Mouse (Mus musculus) cerebellum, postnatal 36 days (tissue): ENCODE results near the gene Park7.
A peak's percentile ranks its signal among the peaks of the same experiment; 100 is the strongest.

Source experiments
- DNase-seq, 2 experiments: peaks; one replicate each; pipeline ENCODE4 v3.0.0; 2021 to 2022; ENCODE audit warnings: mixed read lengths in 2 of 2

Park7 gene

DNA sequence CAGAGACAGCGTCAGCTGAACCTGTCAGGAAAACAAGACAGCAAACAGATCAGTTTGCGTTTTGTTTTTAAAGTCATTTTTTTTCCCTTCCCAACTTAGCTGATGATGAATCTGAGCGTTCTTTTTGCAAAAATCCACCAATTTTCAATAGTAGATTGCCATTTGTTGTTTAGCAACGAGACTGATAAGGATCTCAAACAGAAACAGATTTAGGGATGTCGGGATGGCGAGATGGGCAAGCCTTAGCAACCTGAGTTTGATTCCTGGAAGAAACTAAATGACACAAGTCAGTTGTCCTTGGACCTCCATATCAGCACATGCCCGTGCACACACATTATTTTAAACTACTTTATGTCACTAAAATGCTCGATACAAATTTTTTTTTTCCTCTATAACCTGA is 41.6 kb downstream of the Park7 start:
- no peak for DNase-seq

DNA sequence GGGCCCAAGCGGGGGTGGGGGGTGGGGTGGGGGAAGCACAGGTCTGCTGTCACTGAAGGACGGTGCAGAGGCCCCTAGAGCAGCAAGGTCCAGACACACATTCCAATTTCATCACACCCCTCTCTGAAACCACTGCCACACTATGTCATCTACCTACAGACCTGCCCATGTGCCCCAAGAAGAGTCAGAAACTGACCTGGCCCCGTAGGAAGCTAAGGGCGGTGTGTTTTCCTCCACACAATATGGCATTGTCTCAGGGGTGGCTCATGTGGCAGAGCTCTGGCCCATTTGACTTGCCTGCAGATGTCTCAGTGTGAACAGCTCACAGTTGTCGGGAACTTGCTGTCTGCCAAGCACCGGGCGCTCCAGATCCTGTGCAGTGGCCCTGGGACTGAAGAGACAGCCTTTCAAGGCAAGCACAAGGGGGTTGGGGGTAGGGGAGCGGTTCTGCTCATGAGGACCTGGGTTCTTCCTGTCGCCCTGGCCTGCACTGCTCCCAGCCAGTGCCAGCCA is 42.0 kb downstream of the Park7 start:
- peak in 1 of 2 experiments; percentile 20 for DNase-seq

DNA sequence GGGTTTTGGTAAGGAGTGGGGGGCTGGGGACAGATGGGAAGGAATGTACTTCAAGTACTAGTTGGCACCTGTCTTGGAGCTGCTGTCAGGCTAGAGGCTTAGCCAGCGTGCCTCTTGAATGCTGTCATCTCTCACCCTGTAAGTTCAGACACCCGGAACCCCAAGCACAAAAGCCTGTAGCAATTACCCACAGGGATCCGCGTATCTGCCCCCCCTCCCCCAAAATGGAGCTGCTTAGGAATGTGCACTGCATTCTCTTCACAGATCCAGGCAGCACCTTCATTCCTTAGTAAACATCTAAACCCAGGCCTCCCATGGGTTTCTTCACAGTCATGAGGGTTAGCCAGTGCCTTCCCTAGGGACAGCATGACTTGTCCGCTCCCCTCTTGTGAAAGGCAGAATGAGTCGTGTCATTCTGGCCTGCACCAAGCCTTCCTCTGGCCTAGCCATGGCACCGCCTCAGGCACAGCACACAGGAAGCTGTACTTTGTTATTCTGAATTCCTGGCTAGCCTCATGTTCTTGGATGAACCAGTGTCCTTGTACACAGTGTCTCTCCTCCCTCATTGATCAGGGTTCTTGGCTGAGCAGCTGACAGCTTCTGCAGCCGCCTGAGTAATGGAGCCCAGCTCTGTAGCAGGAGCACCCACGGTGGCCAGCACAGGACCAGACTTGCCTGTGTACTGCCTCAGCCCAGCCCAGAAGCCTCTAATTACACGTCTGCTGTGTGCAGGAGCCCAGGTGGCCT is 42.7 kb downstream of the Park7 start:
- peak in 1 of 2 experiments; percentile 8 for DNase-seq

DNA sequence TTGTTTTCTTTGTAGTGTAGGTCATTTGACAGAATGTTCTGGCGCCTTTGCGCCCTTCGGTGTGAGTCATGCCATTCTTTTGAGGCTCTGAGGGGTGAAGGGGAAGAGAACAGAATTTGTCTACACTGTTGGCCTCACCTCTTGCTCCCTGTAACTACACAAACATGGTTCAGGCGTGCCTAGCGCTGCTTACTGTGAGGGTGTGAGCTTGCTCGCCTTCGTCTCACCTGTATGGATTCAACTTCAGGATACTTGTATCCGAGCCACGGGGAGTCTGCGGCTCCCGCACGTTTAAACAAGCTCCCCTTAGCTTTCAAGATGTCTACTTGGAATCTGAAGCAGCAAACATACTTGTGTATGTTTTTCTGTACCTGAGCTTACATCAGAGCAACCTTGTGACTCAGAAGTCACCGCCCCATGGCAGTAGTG is 43.3 kb downstream of the Park7 start:
- DNase-seq, result no peak

DNA sequence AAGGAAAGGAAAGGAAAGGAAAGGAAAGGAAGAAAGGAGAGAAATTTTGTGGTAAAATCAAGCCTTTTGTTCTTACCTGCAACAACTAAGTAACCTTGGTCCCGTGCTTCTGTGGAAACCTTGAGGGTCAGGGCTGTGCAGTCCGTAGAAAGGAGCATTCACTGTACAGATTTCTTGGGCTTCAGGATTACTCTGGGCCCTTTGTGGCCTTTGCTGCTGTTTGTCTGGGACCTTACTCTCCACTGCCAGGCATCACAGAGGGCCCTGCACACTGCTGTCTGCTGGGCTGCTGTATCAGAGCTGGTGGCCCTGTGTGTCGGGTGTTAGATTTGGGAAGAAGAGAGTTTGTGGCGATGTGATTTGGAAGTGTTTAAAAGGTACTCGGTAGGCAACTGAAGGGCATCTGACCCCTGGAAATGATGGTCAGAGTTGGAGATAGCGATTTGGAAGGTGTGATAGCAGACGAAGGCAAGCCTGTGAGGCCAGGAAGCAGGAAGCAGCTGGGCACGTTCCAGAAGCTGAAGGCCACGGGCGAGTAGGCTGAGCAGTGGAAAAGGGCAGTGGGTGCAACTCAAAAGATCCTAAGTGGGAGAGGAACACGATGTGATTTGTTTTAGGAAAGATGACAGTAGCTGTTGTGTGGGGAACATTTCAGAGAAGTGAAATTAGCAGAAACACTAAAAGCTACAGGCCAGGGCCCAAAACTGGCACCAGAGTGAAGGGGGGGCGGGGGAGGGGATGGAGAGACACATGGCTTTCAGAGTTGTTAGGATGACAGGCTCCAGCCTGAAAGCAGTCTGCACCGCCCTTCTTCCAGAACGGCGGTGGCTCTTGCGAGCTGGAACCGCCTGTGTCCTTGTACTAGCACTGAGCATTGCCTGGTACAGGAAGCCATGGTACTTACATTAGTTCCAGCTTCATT is 44.7 kb downstream of the Park7 start:
- no peak for DNase-seq

DNA sequence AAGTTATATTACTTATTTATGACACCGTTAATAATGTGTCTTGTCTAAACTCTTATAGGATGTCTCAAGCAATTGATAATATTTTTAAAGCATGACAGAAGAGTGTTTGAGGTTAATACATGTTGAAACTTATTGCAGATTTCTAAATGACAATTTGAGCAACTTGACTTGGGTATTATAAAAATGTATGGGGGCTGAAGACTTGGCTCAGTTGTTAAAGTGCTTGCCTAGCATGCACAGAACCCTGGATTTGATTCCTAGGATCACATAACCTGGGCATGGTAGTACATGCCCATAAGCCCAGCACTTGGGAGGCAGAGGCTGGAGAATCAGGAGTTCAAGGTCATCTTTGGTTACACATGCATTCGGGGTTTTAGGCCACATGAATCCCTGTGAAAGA is 45.4 kb downstream of the Park7 start:
- DNase-seq, result no peak

DNA sequence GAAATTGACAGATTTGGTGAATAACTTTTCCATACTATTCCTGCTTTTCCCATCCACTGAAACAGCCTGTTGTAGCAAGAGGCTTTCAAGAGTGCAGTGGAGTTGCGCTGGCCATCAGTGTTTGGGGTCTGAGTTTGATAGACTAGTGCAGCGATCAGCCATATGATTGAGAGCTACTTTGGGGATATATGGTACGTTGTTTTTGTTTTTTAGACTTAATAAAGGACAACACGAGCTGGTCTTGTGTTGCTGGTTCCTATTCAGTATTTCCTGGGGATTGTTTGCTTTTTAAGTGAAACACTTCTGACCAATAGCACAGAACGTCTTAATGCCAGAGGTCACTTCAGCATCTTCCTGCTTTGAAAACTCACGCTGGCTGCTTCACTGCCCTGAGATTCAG is 46.1 kb downstream of the Park7 start:
- DNase-seq, result no peak

DNA sequence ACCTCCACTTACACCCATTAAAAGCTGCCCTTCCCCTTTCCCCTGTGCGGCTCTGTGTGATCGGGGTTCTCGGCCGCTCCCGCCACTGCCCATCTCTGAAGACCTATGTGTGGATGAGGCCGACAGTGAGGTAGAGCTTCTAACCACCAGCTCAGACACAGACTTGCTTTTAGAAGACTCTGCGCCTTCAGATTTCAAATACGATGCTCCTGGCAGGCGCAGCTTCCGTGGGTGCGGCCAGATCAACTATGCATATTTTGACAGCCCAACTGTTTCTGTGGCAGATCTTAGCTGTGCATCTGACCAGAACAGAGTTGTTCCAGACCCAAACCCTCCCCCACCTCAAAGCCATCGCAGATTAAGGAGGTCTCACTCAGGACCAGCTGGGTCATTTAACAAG is 47.7 kb downstream of the Park7 start:
- no peak for DNase-seq

DNA sequence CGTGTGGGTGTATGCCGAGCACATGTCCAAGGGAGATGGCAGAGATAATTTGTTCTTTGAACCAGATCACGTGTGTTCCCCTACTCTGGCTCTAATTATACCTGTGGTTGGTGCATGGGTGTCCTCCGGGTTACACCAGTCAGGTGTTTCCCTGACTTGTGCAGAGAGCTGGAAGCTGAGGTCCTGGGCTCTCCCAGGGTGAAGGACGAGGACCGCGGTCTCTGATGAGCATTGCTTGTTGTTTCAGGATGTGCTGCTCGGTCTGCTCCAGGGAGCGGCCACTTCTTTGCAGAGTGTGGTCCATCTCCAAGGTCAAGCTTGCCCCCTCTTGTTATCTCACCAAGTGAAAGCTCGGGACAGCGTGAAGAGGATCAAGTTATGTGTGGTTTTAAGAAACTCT is 48.2 kb downstream of the Park7 start:
- DNase-seq, result no peak

DNA sequence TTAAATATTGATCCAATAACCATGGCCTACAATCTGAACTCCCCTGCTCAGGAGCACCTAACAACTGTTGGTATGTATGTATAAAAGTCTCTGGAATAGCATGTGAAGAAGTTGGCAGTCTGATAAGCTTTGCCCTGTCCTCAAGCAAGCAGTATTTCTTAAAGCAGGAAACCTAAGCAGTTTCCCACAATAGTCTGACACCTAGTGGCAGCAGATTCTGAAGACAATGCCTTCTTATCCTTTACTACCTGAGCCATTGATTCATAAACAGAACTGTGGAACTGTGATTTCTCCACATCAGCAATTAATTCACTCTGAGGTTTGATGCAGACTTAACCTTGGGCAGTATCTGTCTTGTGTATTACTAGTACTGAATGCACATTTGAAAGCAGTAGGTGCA is 48.9 kb downstream of the Park7 start:
- peak in 1 of 2 experiments; percentile 15 for DNase-seq

DNA sequence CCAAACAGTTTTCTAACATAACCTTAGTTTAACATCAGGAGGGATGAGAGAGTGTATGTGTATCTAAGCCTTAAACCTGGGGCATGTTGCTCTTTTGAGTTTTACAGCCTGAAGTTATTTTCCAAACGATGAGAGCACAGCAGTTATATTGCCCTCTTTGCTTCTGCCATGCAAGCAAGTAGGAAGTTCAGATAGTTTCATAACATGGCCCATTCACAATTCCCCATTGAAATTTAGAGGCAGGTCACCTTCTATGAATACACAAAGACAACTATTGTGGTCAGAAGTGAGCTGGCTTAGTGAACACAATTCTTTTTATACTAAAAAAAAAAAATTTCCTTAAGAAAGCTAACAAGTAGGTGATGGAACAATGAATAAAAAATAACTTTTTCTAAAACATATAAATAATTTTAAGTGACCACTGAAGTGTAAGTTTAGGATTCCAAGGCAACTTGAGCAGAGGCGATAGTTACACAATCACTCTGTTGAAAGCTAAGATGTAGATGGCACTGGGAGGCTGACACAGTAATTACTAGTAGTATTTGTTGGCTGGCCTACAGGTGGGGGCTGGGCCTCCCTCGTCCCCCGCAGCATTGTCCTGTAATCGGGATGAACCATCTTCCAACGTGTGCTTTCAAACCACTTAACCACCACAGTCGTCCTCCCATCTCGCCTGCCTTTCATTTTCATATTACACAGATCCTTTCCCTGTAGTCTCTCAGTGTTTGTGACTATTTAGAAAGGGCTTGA is 51.4 kb downstream of the Park7 start:
- no peak for DNase-seq

DNA sequence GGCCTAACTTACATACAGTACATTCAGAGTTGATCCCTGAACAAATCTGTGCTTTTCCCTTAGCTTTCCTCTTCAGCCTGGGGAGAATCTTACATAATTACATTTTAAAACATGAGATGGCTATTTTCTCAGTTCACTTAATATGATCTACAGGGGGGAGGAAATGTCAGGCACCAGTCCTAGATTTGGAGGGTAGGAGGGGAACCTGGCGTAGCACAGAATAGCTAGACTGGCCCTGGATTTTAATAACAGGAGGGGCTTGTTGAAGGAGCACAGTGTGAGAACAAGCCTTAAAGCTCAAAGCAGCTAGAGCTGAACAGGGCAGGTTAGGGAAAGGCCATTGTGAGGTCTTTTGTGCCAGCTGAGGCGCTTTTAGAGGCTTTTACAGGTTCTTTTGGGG is 53.1 kb downstream of the Park7 start:
- DNase-seq, result no peak

DNA sequence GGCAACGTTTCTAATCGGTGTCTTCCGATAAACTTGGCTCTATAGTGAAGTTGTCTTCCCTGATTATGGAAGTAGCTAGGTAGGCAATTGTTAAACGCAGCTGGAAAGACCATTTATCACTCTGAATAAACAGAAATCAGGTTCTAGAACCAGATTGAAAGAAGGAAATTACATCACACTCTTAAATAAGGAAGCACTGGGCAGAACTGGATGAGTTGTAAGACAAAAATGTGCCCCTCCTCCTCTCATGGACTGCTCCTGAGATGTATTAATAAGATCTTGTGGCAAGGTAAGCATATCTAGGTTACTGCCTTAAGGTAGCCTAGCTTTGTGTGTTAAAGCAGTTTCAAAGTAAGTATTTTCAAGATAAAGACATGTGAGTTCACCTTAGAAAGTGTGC is 53.7 kb downstream of the Park7 start:
- DNase-seq, result no peak

DNA sequence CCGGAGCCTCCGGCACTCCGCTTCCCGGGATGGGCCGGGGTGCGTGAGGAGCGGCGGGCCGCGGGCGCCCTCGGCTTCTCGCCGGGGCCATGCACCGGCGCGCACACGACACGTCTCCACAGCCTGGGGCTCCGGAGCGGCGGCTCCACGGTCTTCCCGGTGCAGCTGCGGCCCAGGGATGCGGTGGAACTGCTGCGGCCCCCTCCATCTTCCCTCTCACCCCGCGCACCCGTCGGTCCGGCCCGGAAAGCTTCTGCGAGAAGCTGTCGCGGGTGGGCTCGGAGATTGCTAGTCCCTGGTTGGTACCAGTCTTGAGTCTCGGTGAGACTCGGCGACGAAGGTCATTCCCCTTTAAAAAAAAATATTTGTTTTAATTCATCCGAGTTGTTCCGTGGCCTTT is 58.9 kb downstream of the Park7 start:
- no peak for DNase-seq

DNA sequence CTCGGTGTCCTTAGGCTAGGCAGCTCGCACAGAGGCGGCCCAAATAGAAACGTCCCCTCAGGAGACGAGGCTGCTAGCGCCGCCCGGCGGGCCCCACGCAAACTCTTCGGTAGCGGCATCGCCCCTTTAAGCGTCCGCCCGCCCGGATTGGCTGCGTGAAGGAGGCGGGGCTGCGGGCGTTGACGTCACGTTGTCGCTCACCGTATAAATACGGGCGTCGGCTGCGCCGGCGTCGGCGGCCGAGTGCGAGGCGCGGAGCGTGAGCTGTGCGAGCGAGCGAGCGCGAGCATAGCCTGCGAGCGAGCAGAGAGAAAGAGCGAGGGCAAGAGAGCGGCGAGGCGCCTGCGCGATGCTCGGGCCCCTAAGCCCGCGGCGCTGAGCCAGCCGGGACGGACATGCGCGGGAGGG is 59.4 kb downstream of the Park7 start:
- DNase-seq, result peak; percentile 94 to 96

DNA sequence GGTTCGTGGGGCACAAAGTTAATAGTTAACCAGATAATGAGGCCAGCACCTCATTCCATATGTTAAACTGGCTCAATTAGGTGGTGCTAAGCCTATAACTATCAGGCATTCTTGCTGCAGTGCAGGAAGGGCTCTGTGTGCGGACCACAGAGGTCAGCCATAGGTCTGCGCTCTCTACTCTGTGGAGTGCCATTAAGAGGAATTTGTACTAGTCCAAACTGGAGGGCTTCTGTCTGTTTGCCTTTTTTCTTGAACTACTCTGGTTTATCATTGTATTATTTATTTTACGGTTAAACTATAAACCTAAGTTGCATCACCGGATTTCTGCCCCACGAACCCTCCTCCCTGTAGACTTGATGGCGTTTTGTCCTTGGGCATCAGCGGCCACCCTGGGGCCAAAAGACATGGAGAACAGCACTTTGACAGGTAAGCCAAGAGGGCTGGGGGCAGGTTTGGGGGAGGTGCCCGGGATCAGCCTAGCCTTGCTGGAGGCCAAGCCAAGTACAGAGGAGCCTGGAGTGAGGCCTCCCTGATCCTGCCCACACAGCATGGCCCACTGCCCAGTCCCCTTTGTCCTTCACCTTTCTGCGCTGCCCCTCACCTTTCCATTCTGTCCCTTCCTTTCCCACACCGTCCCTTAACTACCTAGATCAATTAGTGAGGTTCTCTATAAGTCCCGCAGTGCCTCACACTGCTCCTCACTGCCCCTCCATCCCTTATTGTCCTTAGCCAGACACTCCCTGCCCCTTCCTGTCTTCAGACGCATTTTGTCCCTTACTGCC is 60.4 kb downstream of the Park7 start, which contains the start of gene Errfi1:
Gene Errfi1, plus strand, starts transcription at position 240 of the 782 bp plus-strand sequence.
- DNase-seq, result peak; percentile 22 to 24

DNA sequence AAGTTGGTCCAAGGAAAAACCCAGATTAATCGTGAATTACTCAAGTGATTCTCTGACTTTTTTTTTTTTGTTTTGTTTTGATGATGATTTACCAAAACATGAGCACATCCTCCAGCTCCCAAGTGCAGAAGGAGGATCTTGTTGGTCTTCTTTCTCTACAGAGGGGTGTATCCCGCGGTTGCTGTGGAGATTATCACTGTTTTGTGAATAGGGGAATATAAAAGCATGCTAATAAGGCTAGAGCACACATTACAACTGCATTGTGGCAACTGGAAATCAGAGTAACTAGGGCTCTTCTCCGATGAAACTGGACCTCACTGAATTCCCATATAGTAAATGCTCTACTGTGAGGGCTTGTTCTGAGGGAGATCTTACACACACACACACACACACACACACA is 61.8 kb downstream of the Park7 start:
- no peak for DNase-seq

DNA sequence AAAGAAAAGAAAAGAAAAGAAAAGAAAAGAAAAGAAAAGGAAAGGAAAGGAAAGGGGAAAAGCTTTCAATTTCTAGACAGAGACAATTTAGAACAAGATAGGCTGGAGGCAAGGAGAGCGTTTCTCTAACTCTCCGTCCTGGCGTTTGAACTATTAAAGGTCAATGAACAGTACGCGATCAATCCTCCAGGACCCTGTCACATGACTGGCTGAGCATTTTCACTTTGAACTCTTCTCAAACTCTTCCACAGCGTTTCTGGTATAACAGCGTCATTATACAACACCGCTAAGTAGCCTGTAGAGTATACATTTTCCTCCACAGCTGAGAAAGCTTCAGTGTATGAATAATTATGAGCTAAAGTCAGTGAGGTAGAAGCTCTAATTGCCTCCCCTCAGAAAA is 62.2 kb downstream of the Park7 start:
- no peak for DNase-seq

DNA sequence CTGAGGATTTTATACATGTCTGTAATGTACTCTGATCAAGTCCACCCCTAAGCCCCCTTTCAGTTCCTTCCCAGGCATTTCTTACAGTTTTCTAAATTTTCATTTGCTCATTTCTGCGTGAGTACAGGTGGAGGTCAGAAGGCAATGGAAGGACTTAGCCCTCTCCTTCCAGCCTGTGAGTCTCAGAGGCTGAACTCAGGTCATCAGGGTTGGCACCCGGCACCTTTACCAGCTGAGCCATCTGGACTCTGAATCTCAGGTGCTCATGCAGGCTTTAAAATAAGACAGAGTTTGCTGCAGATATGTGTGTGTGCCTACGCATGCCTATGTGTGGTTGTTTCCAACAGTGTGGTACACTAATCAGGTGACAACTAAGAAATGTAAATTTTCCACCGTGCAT is 63.3 kb downstream of the Park7 start:
- DNase-seq, result no peak

DNA sequence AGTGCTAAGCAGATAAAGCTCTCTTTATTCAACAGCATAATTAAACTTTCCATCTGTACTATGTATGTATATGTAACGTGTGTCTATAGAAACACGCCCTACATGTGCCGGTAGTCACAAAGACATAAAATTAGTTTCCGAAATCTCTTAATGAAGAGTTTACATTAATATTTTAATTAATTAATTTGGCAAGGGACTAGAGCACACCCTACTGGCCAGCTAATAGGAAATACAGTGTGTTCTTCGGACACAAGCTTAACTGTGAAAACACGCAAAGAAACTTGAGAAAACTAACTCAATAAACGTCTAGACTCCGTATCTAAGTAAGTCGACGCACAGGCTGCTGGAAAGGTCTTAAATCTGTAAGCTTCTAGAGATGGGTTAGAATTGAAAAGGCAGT is 64.3 kb downstream of the Park7 start:
- no peak for DNase-seq
